Comparison of ENCODE assay signal across 9 mouse cellular contexts in genomic region chr10:22150593-22150992, GRCm38 (mm10). TPM values are rescaled to one million over a fixed set of nuclear protein-coding genes. Genes with fewer than 3 reads are reported as not detected.
DNase-seq lines count a peak whose midpoint lies in the region; ATAC-seq and TF ChIP-seq lines count a peak whose summit lies in the region.
"Had no signal": no experiment of that assay in that cellular context is flagged by ENCODE, and none has a peak within 500 bp of the region (broad histone marks: within the 10 kb centered on the region; RNA-seq: fewer than 3 reads in every experiment).

No protein-coding gene starts in this region.

- DNase-seq in lung, postnatal 0 days (ENCODE audit: low spot score), result peak; percentile 33
- DNase-seq in lung, adult 18-20 months, result no peak
- DNase-seq in induced T-regulatory cell, adult 2 months (ENCODE audit: low read depth), result peak; percentile 65
- DNase-seq in midbrain, embryonic 14.5 days, result peak; percentile 53
- no peak for DNase-seq in layer of hippocampus, postnatal 25 days (ENCODE audit: extremely low spot score in 1 of 2, low spot score in 1 of 2)
- no peak for DNase-seq in gastrocnemius, postnatal 25 days

- under 1% methylated on average over 27 of the region's 27 CpGs for WGBS in lung, postnatal 0 days
- under 1% methylated on average over 27 of the region's 27 CpGs for WGBS in embryonic facial prominence, embryonic 12.5 days
- WGBS in midbrain, embryonic 14.5 days, result under 1% methylated on average over 27 of the region's 27 CpGs

- H3K4me3 ChIP-seq in lung, postnatal 0 days (ENCODE audit: low read depth, low read length), result peak overlapping the region; percentile 75
- H3K4me3 ChIP-seq in embryonic facial prominence, embryonic 12.5 days, result peak overlapping the region; percentile 71
- H3K4me3 ChIP-seq in midbrain, embryonic 14.5 days (replicated peaks; ENCODE audit: low read depth, low read length), result peak overlapping the region; percentile 55; the same call in 1 of the 2 replicates

- peak overlapping the region; percentile 100 for H3K4me2 ChIP-seq in lung, postnatal 0 days (replicated peaks; ENCODE audit: low read depth, low read length)
- H3K4me2 ChIP-seq in embryonic facial prominence, embryonic 12.5 days (replicated peaks), result peak overlapping the region; percentile 94
- H3K4me2 ChIP-seq in midbrain, embryonic 14.5 days (ENCODE audit: low read length), result peak overlapping the region; percentile 77

- peaks cover 27% of the 10 kb centered on the region for H3K27me3 ChIP-seq in lung, postnatal 0 days (replicated peaks; ENCODE audit: insufficient read depth, low read length)
- H3K27me3 ChIP-seq in embryonic facial prominence, embryonic 12.5 days, result peaks cover 33% of the 10 kb centered on the region
- peaks cover 36% of the 10 kb centered on the region for H3K27me3 ChIP-seq in midbrain, embryonic 14.5 days (ENCODE audit: control insufficient read depth, insufficient read depth, low read length)

- no peak for TF ChIP-seq CTCF in lung, postnatal 0 days (IDR thresholded peaks at IDR 0.05)

- no peaks in the 10 kb centered on the region for H3K36me3 ChIP-seq in lung, postnatal 0 days (ENCODE audit: insufficient read depth, low read length)
- no peaks in the 10 kb centered on the region for H3K36me3 ChIP-seq in embryonic facial prominence, embryonic 12.5 days
- H3K36me3 ChIP-seq in midbrain, embryonic 14.5 days (ENCODE audit: control insufficient read depth, insufficient read depth, low read length), result no peaks in the 10 kb centered on the region

- no peak overlapping the region for H3K27ac ChIP-seq in lung, postnatal 0 days (ENCODE audit: low read length)
- no peak overlapping the region for H3K27ac ChIP-seq in embryonic facial prominence, embryonic 12.5 days
- H3K27ac ChIP-seq in midbrain, embryonic 14.5 days (replicated peaks; ENCODE audit: low read depth, low read length), result no peak overlapping the region
- H3K27ac ChIP-seq: macrophage had no signal

- H3K9ac ChIP-seq in lung, postnatal 0 days (replicated peaks; ENCODE audit: low read depth), result no peak overlapping the region
- H3K9ac ChIP-seq in embryonic facial prominence, embryonic 12.5 days, result no peak overlapping the region
- no peak overlapping the region for H3K9ac ChIP-seq in midbrain, embryonic 14.5 days (replicated peaks; ENCODE audit: low read length)

- ATAC-seq in lung, postnatal 0 days, result no peak
- no peak for ATAC-seq in embryonic facial prominence, embryonic 12.5 days (ENCODE audit: insufficient number of reproducible peaks, insufficient read depth, low FRiP score, low TSS enrichment)
- no peak for ATAC-seq in midbrain, embryonic 14.5 days (ENCODE audit: low FRiP score, low TSS enrichment)
- ATAC-seq in activated CD4-positive, CD25-positive, alpha-beta regulatory T cell, adult 4 months, result no peak

- peaks cover 4% of the 10 kb centered on the region for H3K4me1 ChIP-seq in lung, postnatal 0 days (ENCODE audit: insufficient read depth, low read depth, low read length)
- peaks cover 14% of the 10 kb centered on the region for H3K4me1 ChIP-seq in embryonic facial prominence, embryonic 12.5 days
- H3K4me1 ChIP-seq in midbrain, embryonic 14.5 days (ENCODE audit: control insufficient read depth, insufficient read depth, low read length), result peaks cover 7% of the 10 kb centered on the region

- no peaks in the 10 kb centered on the region for H3K9me3 ChIP-seq in lung, postnatal 0 days (ENCODE audit: low read length)
- H3K9me3 ChIP-seq in embryonic facial prominence, embryonic 12.5 days, result no peaks in the 10 kb centered on the region
- H3K9me3 ChIP-seq in midbrain, embryonic 14.5 days (ENCODE audit: control insufficient read depth, low read length), result no peaks in the 10 kb centered on the region

- no peak for TF ChIP-seq EP300 in lung, postnatal 0 days (IDR thresholded peaks at IDR 0.05)

RNA-seq across cellular contexts. Expression of gene E030030I06Rik, which starts 1.5 kb away (rescaled TPM):
- polyA plus RNA-seq in lung, postnatal 0 days (2015; fragmentation: Nextera tagmentation; extraction: Ambion mirVana), result 20.9 and 21.7 TPM in 2 replicates
- 13.6 and 19.9 TPM in 2 replicates for polyA plus RNA-seq in embryonic facial prominence, embryonic 12.5 days (2016; fragmentation: Nextera tagmentation; extraction: Ambion mirVana)
- polyA plus RNA-seq in midbrain, embryonic 14.5 days (2014; fragmentation: Nextera tagmentation; extraction: Ambion mirVana), result 1.8 and 3.6 TPM in 2 replicates
- under 1 TPM in 1 of 2 experiments, not detected in 1; 0.31 TPM for total RNA-seq in layer of hippocampus, postnatal 25 days (2021)
- polyA plus RNA-seq in activated CD4-positive, CD25-positive, alpha-beta regulatory T cell, adult 4 months (2017; shearing (Covaris generic)), result 10 to 100 TPM; 12.5 to 23.0 TPM
- 1 to 10 TPM; 1.2 to 2.1 TPM for total RNA-seq in gastrocnemius, postnatal 25 days (2021)

RNA-seq across cellular contexts. Expression of gene Raet1e, which starts 7.8 kb away (rescaled TPM):
- polyA plus RNA-seq in lung, postnatal 0 days (2015; fragmentation: Nextera tagmentation; extraction: Ambion mirVana), result 4.6 and 5.1 TPM in 2 replicates
- 8.6 and 8.9 TPM in 2 replicates for polyA plus RNA-seq in embryonic facial prominence, embryonic 12.5 days (2016; fragmentation: Nextera tagmentation; extraction: Ambion mirVana)
- 0.31 and 1.3 TPM in 2 replicates for polyA plus RNA-seq in midbrain, embryonic 14.5 days (2014; fragmentation: Nextera tagmentation; extraction: Ambion mirVana)
- not detected for total RNA-seq in layer of hippocampus, postnatal 25 days (2021)
- not detected for polyA plus RNA-seq in activated CD4-positive, CD25-positive, alpha-beta regulatory T cell, adult 4 months (2017; shearing (Covaris generic))
- total RNA-seq in gastrocnemius, postnatal 25 days (2021), result not detected

RNA-seq across cellular contexts. Expression of gene H60b, which starts 7.8 kb away (rescaled TPM):
- polyA plus RNA-seq in lung, postnatal 0 days (2015; fragmentation: Nextera tagmentation; extraction: Ambion mirVana), result 0.19 and 0.25 TPM in 2 replicates
- 0.37 and 0.73 TPM in 2 replicates for polyA plus RNA-seq in embryonic facial prominence, embryonic 12.5 days (2016; fragmentation: Nextera tagmentation; extraction: Ambion mirVana)
- 0.40 and 0.76 TPM in 2 replicates for polyA plus RNA-seq in midbrain, embryonic 14.5 days (2014; fragmentation: Nextera tagmentation; extraction: Ambion mirVana)
- not detected for total RNA-seq in layer of hippocampus, postnatal 25 days (2021)
- 10 to 100 TPM in 1 of 2 experiments, 1 to 10 TPM in 1; 1.8 to 13.9 TPM for polyA plus RNA-seq in activated CD4-positive, CD25-positive, alpha-beta regulatory T cell, adult 4 months (2017; shearing (Covaris generic))
- total RNA-seq in gastrocnemius, postnatal 25 days (2021), result not detected

Comparison
In these comparisons a context has a peak if more than half of its experiments do, and no peak if none do; other contexts are left out.
1. DNase-seq: peak in lung, postnatal 0 days (single experiment), induced T-regulatory cell, adult 2 months (single experiment) and midbrain, embryonic 14.5 days (single experiment); none in lung, adult 18-20 months (0 of 2), layer of hippocampus, postnatal 25 days (0 of 2) and gastrocnemius, postnatal 25 days (single experiment).
2. Peak in every context shown above with its lines, with median percentiles within 50 percentile points of each other: H3K4me2 ChIP-seq and H3K4me3 ChIP-seq.